Mouse (Mus musculus): ENCODE results near the gene Trmt44. TPM values are rescaled to one million over a fixed set of nuclear protein-coding genes. Genes with fewer than 3 reads are reported as not detected.

The Trmt44 gene
- total and polyA plus RNA-seq, 3 experiments = 6.5 to 7.9 (median 7.5) TPM

- in situ Hi-C loops (cut with MboI; ENCODE audit: low pct_ligation_motif_present, low pct_unique_long_range_greater_than_20kb, low sequenced_read_pairs) = no loop called here
- Histone ChIP-seq H3K4me3 (replicated peaks in 1 of 3; ENCODE audit: low read depth in 2 of 3, low read length in 2 of 3, poor library complexity in 1 of 3) (no peak within 1 kb of the TSS), H3K4me1 (ENCODE audit: control insufficient read depth in 1 of 2, insufficient read depth in 2 of 2) (no peaks in the 10 kb centered on the region), H3K36me3 (replicated peaks in 1 of 2; ENCODE audit: control insufficient read depth in 1 of 2, insufficient read depth in 1 of 2, low read length in 1 of 2) (no peaks in the 10 kb centered on the region), H3K27me3 (replicated peaks) (peaks cover 84% of the 10 kb centered on the region), H3K79me2 (replicated peaks; ENCODE audit: control insufficient read depth, extremely low read depth, insufficient read depth, poor library complexity, severe bottlenecking) (no peaks in the 10 kb centered on the region), H3K4me2 (ENCODE audit: insufficient read depth, low read depth, poor library complexity, severe bottlenecking) (no peak within 1 kb of the TSS), H3K27ac (ENCODE audit: insufficient read depth, low read depth) (no peak within 1 kb of the TSS), H3K9ac (ENCODE audit: insufficient read depth, low read depth) (no peak within 1 kb of the TSS), H3K9me3 (replicated peaks; ENCODE audit: low read length) (no peaks in the 10 kb centered on the region)
- DNase-seq (ENCODE audit: extremely low read depth) = no peak
- dilution Hi-C loops (cut with MboI; ENCODE audit: extremely low pct_ligation_motif_present, extremely low pct_unique_long_range_greater_than_20kb, low sequenced_read_pairs) = no loop called here
- TF ChIP-seq ZKSCAN1 (IDR thresholded peaks at IDR 0.05; ENCODE audit: borderline replicate concordance, low read depth, low read length) = no peak
- no peak for TF ChIP-seq MEF2A (IDR thresholded peaks at IDR 0.05; ENCODE audit: borderline replicate concordance, low read depth, low read length)
- TF ChIP-seq ZNF384 (IDR thresholded peaks at IDR 0.05; ENCODE audit: low read depth, low read length) = no peak
- TF ChIP-seq PAX5 (IDR thresholded peaks at IDR 0.05; ENCODE audit: low read length) = no peak
- no peak for TF ChIP-seq GABPA (IDR thresholded peaks at IDR 0.05; ENCODE audit: insufficient replicate concordance, low read depth, low read length)
- TF ChIP-seq KAT2A (IDR thresholded peaks at IDR 0.05; ENCODE audit: insufficient replicate concordance, low read length) = no peak
- TF ChIP-seq NRF1 (IDR thresholded peaks at IDR 0.05; ENCODE audit: low read depth, low read length) = no peak
- no peak for TF ChIP-seq POLR2A (IDR thresholded peaks at IDR 0.05; ENCODE audit: low read depth, low read length)
- TF ChIP-seq CHD1 (IDR thresholded peaks at IDR 0.05; ENCODE audit: low read depth, low read length) = no peak
- no peak for TF ChIP-seq BHLHE40 (IDR thresholded peaks at IDR 0.05; ENCODE audit: low read depth, low read length)
- TF ChIP-seq HCFC1 (IDR thresholded peaks at IDR 0.05; ENCODE audit: low read depth, low read length) = no peak
- no peak for TF ChIP-seq NELFE (IDR thresholded peaks at IDR 0.05; ENCODE audit: low read depth, low read length)
- no peak for TF ChIP-seq IRF4 (IDR thresholded peaks at IDR 0.05; ENCODE audit: low read depth, low read length)
- TF ChIP-seq ETS1 (conservative IDR thresholded peaks at IDR 0.05; ENCODE audit: low read depth, low read length) = no peak
- TF ChIP-seq EP300 (IDR thresholded peaks at IDR 0.05; ENCODE audit: low read length) = no peak
- TF ChIP-seq POLR2AphosphoS2 (IDR thresholded peaks at IDR 0.05; ENCODE audit: low read depth, low read length) = no peak
- no peak for TF ChIP-seq TBP (conservative IDR thresholded peaks at IDR 0.05; ENCODE audit: low read depth, low read length)
- no peak for TF ChIP-seq SIN3A (IDR thresholded peaks at IDR 0.05; ENCODE audit: low read length)
- TF ChIP-seq UBTF (IDR thresholded peaks at IDR 0.05; ENCODE audit: low read depth, low read length) = no peak
Observed at GRCm38 (mm10) chr5:35525469-35526123, 49.3 kb downstream of the Trmt44 start, which contains the start of gene Cpz. Cpz (minus strand) TSS chr5:35525698.

- Histone ChIP-seq H3K36me3 (replicated peaks in 1 of 2; ENCODE audit: control insufficient read depth in 1 of 2, insufficient read depth in 1 of 2, low read length in 1 of 2) (no peaks in the 10 kb centered on the region), H3K27ac (ENCODE audit: insufficient read depth, low read depth) (no peak overlapping the region), H3K4me1 (ENCODE audit: control insufficient read depth in 1 of 2, insufficient read depth in 2 of 2) (no peaks in the 10 kb centered on the region), H3K27me3 (replicated peaks) (peaks cover 88% of the 10 kb centered on the region), H3K4me3 (replicated peaks in 1 of 3; ENCODE audit: low read depth in 2 of 3, low read length in 2 of 3, poor library complexity in 1 of 3) (no peak overlapping the region), H3K4me2 (ENCODE audit: insufficient read depth, low read depth, poor library complexity, severe bottlenecking) (no peak overlapping the region), H3K9ac (ENCODE audit: insufficient read depth, low read depth) (no peak overlapping the region), H3K79me2 (replicated peaks; ENCODE audit: control insufficient read depth, extremely low read depth, insufficient read depth, poor library complexity, severe bottlenecking) (no peaks in the 10 kb centered on the region), H3K9me3 (replicated peaks; ENCODE audit: low read length) (no peaks in the 10 kb centered on the region)
- no peak for DNase-seq (ENCODE audit: extremely low read depth)
- dilution Hi-C loops (cut with MboI; ENCODE audit: extremely low pct_ligation_motif_present, extremely low pct_unique_long_range_greater_than_20kb, low sequenced_read_pairs) = no loop called here
- TF ChIP-seq MXI1 (IDR thresholded peaks at IDR 0.05; ENCODE audit: low read depth, low read length) (no peak), ZC3H11A (IDR thresholded peaks at IDR 0.05; ENCODE audit: low read depth, low read length) (no peak)
- in situ Hi-C loops (cut with MboI; ENCODE audit: low pct_ligation_motif_present, low pct_unique_long_range_greater_than_20kb, low sequenced_read_pairs) = loop anchor here (5.0 kb wide), 1 partner anchor 162 kb away; no protein-coding TSS in a partner anchor
Observed at GRCm38 (mm10) chr5:35524381-35524780, 50.5 kb downstream of the Trmt44 start.
